In genomic region chr12:33014050-33014796, GRCm38 (mm10) we compare ENCODE assay signal across 18 mouse cellular contexts.
DNase-seq lines count a peak whose midpoint lies in the region; ATAC-seq and TF ChIP-seq lines count a peak whose summit lies in the region.
"Had no signal": no experiment of that assay in that cellular context is flagged by ENCODE, and none has a peak within 500 bp of the region (broad histone marks: within the 10 kb centered on the region; RNA-seq: fewer than 3 reads in every experiment).

No protein-coding gene starts in this region.

- no peak for TF ChIP-seq CTCF in midbrain, postnatal 0 days (IDR thresholded peaks at IDR 0.05)
- no peak for TF ChIP-seq CTCF in heart, adult 2 months (IDR thresholded peaks at IDR 0.05)

- H3K27me3 ChIP-seq in forebrain, embryonic 11.5 days (ENCODE audit: control insufficient read depth, insufficient read depth, low read length) = no peaks in the 10 kb centered on the region
- no peaks in the 10 kb centered on the region for H3K27me3 ChIP-seq in forebrain, embryonic 10.5 days (ENCODE audit: poor library complexity, severe bottlenecking)
- H3K27me3 ChIP-seq in midbrain, embryonic 11.5 days (ENCODE audit: control insufficient read depth, insufficient read depth, low read length) = no peaks in the 10 kb centered on the region
- H3K27me3 ChIP-seq in midbrain, postnatal 0 days (ENCODE audit: insufficient read depth, low read length) = no peaks in the 10 kb centered on the region
- H3K27me3 ChIP-seq in forebrain, embryonic 16.5 days (replicated peaks; ENCODE audit: control insufficient read depth, insufficient read depth, low read length) = no peaks in the 10 kb centered on the region
- H3K27me3 ChIP-seq in heart, adult 2 months (ENCODE audit: control insufficient read depth, insufficient read depth, low read length) = no peaks in the 10 kb centered on the region

- ATAC-seq in forebrain, embryonic 11.5 days (replicated peaks; ENCODE audit: low FRiP score) = 0 out of 2 replicates have a peak, but pooled peaks have one; percentile 61
- no peak for ATAC-seq in midbrain, embryonic 11.5 days (ENCODE audit: low FRiP score)
- no peak for ATAC-seq in midbrain, postnatal 0 days (ENCODE audit: low FRiP score)
- ATAC-seq in forebrain, embryonic 16.5 days = peak; percentile 84
- ATAC-seq: inflammation-experienced regulatory T-cells, adult 6 months had no signal

- TF ChIP-seq EP300 in heart, adult 2 months (IDR thresholded peaks at IDR 0.05; ENCODE audit: insufficient read depth, low read depth, low read length) = no peak

- no peaks in the 10 kb centered on the region for H3K79me2 ChIP-seq in heart, adult 2 months (replicated peaks; ENCODE audit: control insufficient read depth, insufficient read depth, low read length)

- intact Hi-C loops in heart, adult 2 months (cut with DNase I) = loop anchor here (5.0 kb wide), 1 partner anchor 62 kb away; the partner anchor contains the start of gene Sypl

- H3K9me3 ChIP-seq in forebrain, embryonic 11.5 days (ENCODE audit: control insufficient read depth, low read length) = no peaks in the 10 kb centered on the region
- H3K9me3 ChIP-seq in forebrain, embryonic 10.5 days = no peaks in the 10 kb centered on the region
- H3K9me3 ChIP-seq in midbrain, embryonic 11.5 days (ENCODE audit: control insufficient read depth, low read length) = no peaks in the 10 kb centered on the region
- H3K9me3 ChIP-seq in midbrain, postnatal 0 days (ENCODE audit: low read length) = no peaks in the 10 kb centered on the region
- no peaks in the 10 kb centered on the region for H3K9me3 ChIP-seq in forebrain, embryonic 16.5 days (ENCODE audit: control insufficient read depth, low read length)
- H3K9me3 ChIP-seq: embryonic facial prominence, embryonic 10.5 days; liver, embryonic 13.5 days; megakaryocyte, embryonic 14.5 days had no signal

- no peak for TF ChIP-seq POLR2A in heart, adult 2 months (IDR thresholded peaks at IDR 0.05; ENCODE audit: insufficient read depth, low read depth, low read length)

- no peak overlapping the region for H3K4me3 ChIP-seq in forebrain, embryonic 11.5 days (ENCODE audit: low read depth, low read length)
- no peak overlapping the region for H3K4me3 ChIP-seq in forebrain, embryonic 10.5 days
- no peak overlapping the region for H3K4me3 ChIP-seq in midbrain, embryonic 11.5 days (ENCODE audit: low read depth, low read length)
- H3K4me3 ChIP-seq in midbrain, postnatal 0 days (ENCODE audit: low read depth, low read length) = no peak overlapping the region
- no peak overlapping the region for H3K4me3 ChIP-seq in forebrain, embryonic 16.5 days (replicated peaks; ENCODE audit: low read length)
- no peak overlapping the region for H3K4me3 ChIP-seq in heart, adult 2 months
- H3K4me3 ChIP-seq: embryonic facial prominence, embryonic 10.5 days; liver, embryonic 13.5 days; megakaryocyte, embryonic 14.5 days had no signal

- H3K4me2 ChIP-seq in forebrain, embryonic 11.5 days (ENCODE audit: low read depth, low read length, severe bottlenecking) = no peak overlapping the region
- no peak overlapping the region for H3K4me2 ChIP-seq in midbrain, embryonic 11.5 days
- H3K4me2 ChIP-seq in midbrain, postnatal 0 days (ENCODE audit: low read depth, low read length, poor library complexity, severe bottlenecking) = no peak overlapping the region
- peak overlapping the region; percentile 21 for H3K4me2 ChIP-seq in forebrain, embryonic 16.5 days (ENCODE audit: low read length)
- H3K4me2 ChIP-seq: liver, embryonic 13.5 days; lung, embryonic 14.5 days had no signal

- no peaks in the 10 kb centered on the region for H3K36me3 ChIP-seq in forebrain, embryonic 11.5 days (ENCODE audit: control insufficient read depth, insufficient read depth, low read length)
- no peaks in the 10 kb centered on the region for H3K36me3 ChIP-seq in forebrain, embryonic 10.5 days (replicated peaks)
- H3K36me3 ChIP-seq in midbrain, embryonic 11.5 days (ENCODE audit: control insufficient read depth, insufficient read depth, low read length) = no peaks in the 10 kb centered on the region
- H3K36me3 ChIP-seq in midbrain, postnatal 0 days (ENCODE audit: insufficient read depth, low read length) = no peaks in the 10 kb centered on the region
- H3K36me3 ChIP-seq in forebrain, embryonic 16.5 days (ENCODE audit: control insufficient read depth, insufficient read depth) = no peaks in the 10 kb centered on the region
- no peaks in the 10 kb centered on the region for H3K36me3 ChIP-seq in heart, adult 2 months (ENCODE audit: control insufficient read depth, insufficient read depth, low read length)
- H3K36me3 ChIP-seq: embryonic facial prominence, embryonic 10.5 days; liver, embryonic 13.5 days had no signal

- 0 out of 2 replicates have a peak overlapping the region, but pooled peaks have one; percentile 18 for H3K27ac ChIP-seq in forebrain, embryonic 11.5 days (ENCODE audit: low read depth, low read length)
- no peak overlapping the region for H3K27ac ChIP-seq in forebrain, embryonic 10.5 days
- H3K27ac ChIP-seq in midbrain, embryonic 11.5 days (ENCODE audit: low read depth, low read length) = no peak overlapping the region
- H3K27ac ChIP-seq in midbrain, postnatal 0 days (ENCODE audit: low read depth, low read length) = no peak overlapping the region
- peak overlapping the region; percentile 86 for H3K27ac ChIP-seq in forebrain, embryonic 16.5 days (ENCODE audit: low read length)
- H3K27ac ChIP-seq in heart, adult 2 months = no peak overlapping the region
- H3K27ac ChIP-seq: embryonic facial prominence, embryonic 10.5 days; kidney, postnatal 0 days; liver, embryonic 13.5 days had no signal

- WGBS in forebrain, embryonic 11.5 days = 61% methylated on average over 7 of the region's 7 CpGs
- 71% methylated on average over 7 of the region's 7 CpGs for WGBS in forebrain, embryonic 10.5 days
- WGBS in midbrain, embryonic 11.5 days = 59% methylated on average over 7 of the region's 7 CpGs
- 32% methylated on average over 7 of the region's 7 CpGs for WGBS in midbrain, postnatal 0 days
- whole genome bisulfite sequencing in forebrain, embryonic 16.5 days = 18% methylated on average over 7 of the region's 7 CpGs
- 61% methylated on average over 7 of the region's 7 CpGs for WGBS in heart, adult 2 months

- no peaks in the 10 kb centered on the region for H3K4me1 ChIP-seq in forebrain, embryonic 11.5 days (replicated peaks; ENCODE audit: control insufficient read depth, insufficient read depth, low read length)
- no peaks in the 10 kb centered on the region for H3K4me1 ChIP-seq in forebrain, embryonic 10.5 days
- H3K4me1 ChIP-seq in midbrain, embryonic 11.5 days (ENCODE audit: control insufficient read depth, insufficient read depth, low read length) = no peaks in the 10 kb centered on the region
- H3K4me1 ChIP-seq in midbrain, postnatal 0 days (ENCODE audit: insufficient read depth, low read length) = no peaks in the 10 kb centered on the region
- peaks cover 17% of the 10 kb centered on the region for H3K4me1 ChIP-seq in forebrain, embryonic 16.5 days (replicated peaks; ENCODE audit: control insufficient read depth, insufficient read depth, low read length)
- no peaks in the 10 kb centered on the region for H3K4me1 ChIP-seq in heart, adult 2 months (ENCODE audit: control insufficient read depth, insufficient read depth, low read length)
- H3K4me1 ChIP-seq: liver, embryonic 13.5 days had no signal

- no peak overlapping the region for H3K9ac ChIP-seq in forebrain, embryonic 11.5 days (ENCODE audit: low read length)
- H3K9ac ChIP-seq in midbrain, embryonic 11.5 days (ENCODE audit: low read length) = no peak overlapping the region
- no peak overlapping the region for H3K9ac ChIP-seq in midbrain, postnatal 0 days (replicated peaks; ENCODE audit: low read length, poor library complexity, severe bottlenecking)
- H3K9ac ChIP-seq in forebrain, embryonic 16.5 days (replicated peaks; ENCODE audit: low read depth, low read length) = no peak overlapping the region
- no peak overlapping the region for H3K9ac ChIP-seq in heart, adult 2 months (ENCODE audit: low read depth, low read length)
- H3K9ac ChIP-seq: liver, embryonic 13.5 days; lung, embryonic 14.5 days had no signal

- DNase-seq in forebrain, embryonic 11.5 days (ENCODE audit: low spot score) = no peak
- DNase-seq in forebrain, embryonic 10.5 days (ENCODE audit: extremely low spot score, low spot score) = no peak
- peak; percentile 56 for DNase-seq in midbrain, embryonic 11.5 days (ENCODE audit: low spot score, missing footprints)
- no peak for DNase-seq in midbrain, postnatal 0 days (ENCODE audit: low spot score)
- DNase-seq in lung, postnatal 36 days = no peak
- DNase-seq in heart, adult 2 months = no peak
- DNase-seq: cerebellum, adult 9-10 months; gastrocnemius, postnatal 36 days; layer of hippocampus, adult 9-11 months; liver, embryonic 13.5 days; lung, embryonic 14.5 days; thymus, adult 18-20 months; thymus, postnatal 4 days had no signal

Comparison
In these comparisons a context has a peak if more than half of its experiments do, and no peak if none do; other contexts are left out.
1. H3K27ac ChIP-seq: peak in forebrain, embryonic 11.5 days (single experiment) and forebrain, embryonic 16.5 days (single experiment); none in forebrain, embryonic 10.5 days (single experiment), midbrain, embryonic 11.5 days (single experiment), midbrain, postnatal 0 days (single experiment) and heart, adult 2 months (single experiment).
2. ATAC-seq: peak in forebrain, embryonic 11.5 days (single experiment) and forebrain, embryonic 16.5 days (single experiment); none in midbrain, embryonic 11.5 days (single experiment) and midbrain, postnatal 0 days (single experiment).